Mouse (Mus musculus) liver, postnatal 0 days (tissue): ENCODE results near the gene Xpo4. TPM values are rescaled to one million over a fixed set of nuclear protein-coding genes. Genes with fewer than 3 reads are reported as not detected.
"Not testable (repeated sequence)": the region's sequence is repeated elsewhere in the genome, so short reads cannot be mapped to it uniquely, and the experiment has no call there.

Source experiments
- ATAC-seq: fragments of 200-750 bp; cut with Nextera tagmentation; 2 replicates; pipeline ENCODE4 v1.8.0; 2017; ENCODE audit warnings: mild to moderate bottlenecking, moderate library complexity
- DNase-seq: peaks from one replicate; pipeline ENCODE4 v3.0.0-alpha.2; 2016
- H3K27ac ChIP-seq: fragments of 300-500 bp; sonication (generic); 2 replicates; pipeline ENCODE4 v1.5.1; 2014; ENCODE audit warnings: antibody characterized with exemption, moderate library complexity, mild to moderate bottlenecking, low read depth
- H3K27me3 ChIP-seq: fragments of 300-500 bp; sonication (generic); 2 replicates; pipeline ENCODE4 v1.6.1; 2014; ENCODE audit warnings: low read length, control low read depth, mixed read lengths; ENCODE audit not compliant: insufficient read depth
- H3K36me3 ChIP-seq: fragments of 300-500 bp; sonication (generic); replicated peaks from 2 replicates; pipeline ENCODE4 v1.6.1; 2014; ENCODE audit warnings: mild to moderate bottlenecking, control low read depth, low read length, moderate library complexity, mixed read lengths; ENCODE audit not compliant: insufficient read depth
- H3K4me1 ChIP-seq: fragments of 300-500 bp; sonication (generic); 2 replicates; pipeline ENCODE4 v1.6.1; 2014; ENCODE audit warnings: antibody characterized with exemption, mild to moderate bottlenecking, control low read depth; ENCODE audit not compliant: insufficient read depth
- H3K4me2 ChIP-seq: fragments of 300-500 bp; sonication (generic); 2 replicates; pipeline ENCODE4 v1.6.1; 2014; ENCODE audit warnings: low read depth, mild to moderate bottlenecking, low read length, moderate library complexity, mixed read lengths
- H3K4me3 ChIP-seq: fragments of 300-500 bp; sonication (generic); 2 replicates; pipeline ENCODE4 v1.5.1; 2014; ENCODE audit warnings: low read depth, low read length
- H3K9ac ChIP-seq: fragments of 300-500 bp; sonication (generic); replicated peaks from 2 replicates; pipeline ENCODE4 v1.6.1; 2014; ENCODE audit warnings: mild to moderate bottlenecking, moderate library complexity
- H3K9me3 ChIP-seq: fragments of 300-500 bp; sonication (generic); 2 replicates; pipeline ENCODE4 v1.6.1; 2016; ENCODE audit warnings: mild to moderate bottlenecking, control low read depth, low read length, mixed read lengths
- CTCF ChIP-seq: sonication (generic); IDR thresholded peaks from 2 replicates; pipeline ENCODE4 v1.5.1; 2016; ENCODE audit warnings: antibody characterized with exemption, low read depth
- EP300 ChIP-seq: IDR thresholded peaks from 2 replicates; pipeline ENCODE4 v1.6.1; 2016; ENCODE audit warnings: antibody characterized with exemption, low read depth, mild to moderate bottlenecking
- WGBS: fragments of 180-500 bp; shearing (Covaris S2); extraction: QIAGEN DNeasy Blood & Tissue Kit; methylation state at CpG from one replicate; pipeline ENCODE4 v1.1.7; 2014; ENCODE audit not compliant: insufficient replicate concordance; 5-methylcytosine and 5-hydroxymethylcytosine counted together
- polyA plus RNA-seq: library from polyadenylated mRNA; unstranded; fragments of >200 nt; fragmentation: Nextera tagmentation; extraction: Ambion mirVana; gene quantifications from 2 replicates; pipeline ENCODE4 v1.2.1, GENCODE M21; 2015

Xpo4 gene
- polyA plus RNA-seq, 1 experiment from 2014 or later = 4.9 TPM

DNA sequence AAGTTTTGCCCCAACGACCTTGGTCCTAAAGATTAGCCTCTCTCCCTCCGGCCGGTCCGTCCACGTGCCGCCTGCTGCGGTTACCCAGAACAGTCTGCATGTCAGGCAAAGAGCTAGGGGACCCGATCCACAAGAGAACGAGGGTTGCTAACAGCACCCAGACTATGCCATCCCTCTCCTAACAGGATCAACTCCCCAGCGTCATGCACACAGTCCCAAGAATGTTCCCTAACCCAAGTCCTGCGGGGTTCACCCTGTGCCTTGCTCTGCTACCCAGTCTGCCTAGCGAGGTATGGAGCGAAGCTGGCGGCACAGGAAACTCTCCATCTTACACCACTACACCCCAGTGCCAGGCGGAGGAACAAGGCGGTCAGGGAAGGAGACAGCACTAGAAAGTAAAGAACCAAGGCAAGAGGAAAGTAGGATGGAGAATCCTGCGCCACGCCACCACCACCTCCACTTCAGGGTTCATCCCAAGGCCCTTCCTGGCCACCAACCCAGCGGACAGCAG is 864 bp downstream of the Xpo4 start:
- Histone ChIP-seq H3K4me2 (peak overlapping the region; percentile 92), H3K27ac (peak overlapping the region; percentile 89), H3K27me3 (no peaks in the 10 kb centered on the region), H3K9me3 (no peaks in the 10 kb centered on the region), H3K4me1 (peaks cover 20% of the 10 kb centered on the region), H3K36me3 (no peaks in the 10 kb centered on the region), H3K4me3 (peak overlapping the region; percentile 90), H3K9ac (peak overlapping the region; percentile 92)
- WGBS = under 1% methylated on average over 19 of the region's 19 CpGs
- TF ChIP-seq EP300 (no peak), CTCF (no peak)
- DNase-seq (peak; percentile 56), ATAC-seq (peak; percentile 54)

DNA sequence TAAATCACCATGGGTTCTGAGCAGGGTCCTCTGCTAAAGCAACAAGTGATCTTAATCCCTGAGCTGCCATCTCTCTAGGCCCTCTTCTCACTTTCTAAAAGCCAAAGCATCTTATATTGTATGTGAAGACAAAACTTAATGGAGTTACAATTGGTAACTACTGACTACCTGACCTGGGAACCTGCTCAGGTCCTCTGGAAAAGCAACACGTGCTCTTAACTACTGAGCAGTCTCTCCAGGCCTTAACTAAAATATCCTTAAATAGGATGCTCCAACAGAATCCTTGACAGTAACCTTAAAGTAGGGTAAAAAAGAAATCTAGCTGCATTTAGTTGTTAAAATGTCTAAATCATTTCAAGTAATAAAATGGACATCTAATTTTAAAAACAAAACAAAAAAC is 1.6 kb downstream of the Xpo4 start:
- no peak overlapping the region for H3K27ac ChIP-seq
- no peaks in the 10 kb centered on the region for H3K9me3 ChIP-seq
- peak overlapping the region; percentile 90 for H3K4me3 ChIP-seq
- no peaks in the 10 kb centered on the region for H3K36me3 ChIP-seq
- peaks cover 20% of the 10 kb centered on the region for H3K4me1 ChIP-seq
- H3K9ac ChIP-seq = peak overlapping the region; percentile 92
- DNase-seq (no peak), ATAC-seq (no peak)
- peak overlapping the region; percentile 92 for H3K4me2 ChIP-seq
- no peaks in the 10 kb centered on the region for H3K27me3 ChIP-seq
- 26% methylated on average over 1 of the region's 1 CpGs for WGBS
- TF ChIP-seq CTCF (no peak), EP300 (no peak)

DNA sequence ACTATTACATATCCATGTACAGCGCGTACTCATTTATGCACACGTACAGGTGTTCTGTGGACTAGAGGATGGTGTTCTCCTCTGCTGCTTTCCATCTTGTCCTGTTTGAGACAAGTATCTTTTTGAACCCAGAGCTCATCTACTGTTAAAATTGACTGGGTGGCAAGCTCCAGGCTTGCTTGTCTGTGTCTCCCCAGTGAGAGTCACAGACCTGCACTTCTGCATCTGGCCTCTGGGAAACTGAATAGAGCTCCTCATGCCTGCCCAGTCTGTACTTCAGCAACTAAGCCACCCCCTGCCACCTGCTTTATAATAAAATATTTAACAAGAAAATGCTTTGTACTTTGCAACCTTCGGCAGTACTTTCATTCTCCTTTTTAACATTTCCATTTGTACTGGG is 6.9 kb downstream of the Xpo4 start:
- no peaks in the 10 kb centered on the region for H3K9me3 ChIP-seq
- peaks cover 6% of the 10 kb centered on the region; the same call in 1 of the 2 replicates for H3K4me1 ChIP-seq
- no peak overlapping the region for H3K4me3 ChIP-seq
- 90% methylated on average over 4 of the region's 4 CpGs for WGBS
- H3K36me3 ChIP-seq = 0 out of 2 replicates have a peak, but pooled peaks cover 2% of the 10 kb centered on the region
- DNase-seq (no peak), ATAC-seq (no peak)
- no peak for TF ChIP-seq CTCF
- no peak for TF ChIP-seq EP300
- H3K27me3 ChIP-seq = no peaks in the 10 kb centered on the region
- no peak overlapping the region for H3K27ac ChIP-seq
- no peak overlapping the region for H3K4me2 ChIP-seq
- no peak overlapping the region for H3K9ac ChIP-seq

DNA sequence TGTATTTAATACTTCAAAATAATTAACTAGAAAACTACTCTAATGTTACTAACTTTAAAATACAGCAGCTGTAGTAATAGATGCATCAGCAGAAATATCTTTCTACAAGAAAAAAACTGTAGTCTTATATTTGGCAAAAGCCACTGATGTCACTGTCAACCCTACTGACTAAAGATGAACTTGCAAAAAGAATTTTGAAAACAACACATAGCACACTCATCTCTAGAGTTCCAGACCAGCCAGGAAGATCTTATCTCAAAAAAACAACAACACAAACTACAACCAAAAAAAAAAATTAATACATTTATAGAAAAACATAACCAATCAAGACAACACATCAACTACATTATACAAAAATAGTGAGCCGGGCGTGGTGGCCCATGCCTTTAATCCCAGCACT is 7.7 kb downstream of the Xpo4 start:
- H3K4me3 ChIP-seq = no peak overlapping the region
- no peak overlapping the region for H3K27ac ChIP-seq
- no peaks in the 10 kb centered on the region for H3K9me3 ChIP-seq
- 91% methylated on average over 2 of the region's 2 CpGs for WGBS
- ATAC-seq (no peak), DNase-seq (no peak)
- H3K4me1 ChIP-seq = 0 out of 2 replicates have a peak, but pooled peaks cover 3% of the 10 kb centered on the region
- TF ChIP-seq CTCF = no peak
- TF ChIP-seq EP300 = no peak
- H3K27me3 ChIP-seq = no peaks in the 10 kb centered on the region
- H3K9ac ChIP-seq = no peak overlapping the region
- 0 out of 2 replicates have a peak, but pooled peaks cover 2% of the 10 kb centered on the region for H3K36me3 ChIP-seq
- H3K4me2 ChIP-seq = no peak overlapping the region

DNA sequence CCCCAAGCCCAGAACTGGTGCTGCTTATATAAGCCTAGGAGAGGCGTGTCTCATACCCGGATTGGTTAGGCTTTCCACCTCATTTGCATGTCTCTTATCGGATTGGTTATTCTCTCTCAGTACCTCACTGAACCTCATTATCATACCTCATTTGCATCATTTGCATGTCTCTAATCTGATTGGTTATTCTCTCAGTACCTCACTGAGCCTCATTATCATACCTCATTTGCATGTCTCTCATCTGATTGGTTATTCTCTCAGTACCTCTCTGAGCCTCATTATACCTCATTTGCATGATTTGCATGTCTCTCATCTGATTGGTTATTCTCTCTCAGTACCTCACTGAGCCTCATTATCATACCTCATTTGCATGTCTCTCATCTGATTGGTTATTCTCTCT is 8.7 kb downstream of the Xpo4 start:
- H3K4me3 ChIP-seq, H3K36me3 ChIP-seq, H3K27ac ChIP-seq, H3K9me3 ChIP-seq, H3K27me3 ChIP-seq, H3K4me2 ChIP-seq, H3K4me1 ChIP-seq, DNase-seq, H3K9ac ChIP-seq: not testable (repeated sequence)
- whole genome bisulfite sequencing = 99% methylated on average over 3 of the region's 3 CpGs
- ATAC-seq = peak; percentile 87

DNA sequence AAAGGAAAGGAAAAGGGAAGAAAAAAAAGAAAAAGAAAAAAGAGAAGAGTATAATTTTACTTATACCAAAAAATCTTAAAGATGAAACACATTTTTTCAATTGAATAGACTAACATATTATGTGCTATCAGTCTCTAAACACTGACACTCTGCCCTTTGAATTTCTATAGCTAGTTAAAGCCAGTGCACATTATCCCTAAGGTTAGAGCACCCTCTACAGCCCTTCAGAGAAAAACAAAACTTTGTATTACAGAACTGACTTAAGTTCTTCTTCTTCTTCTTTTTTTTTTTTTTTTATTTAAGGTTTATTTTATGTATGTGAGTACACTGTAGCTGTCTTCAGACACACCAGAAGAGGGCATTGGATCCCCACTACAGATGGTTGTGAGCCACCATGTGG is 15.7 kb downstream of the Xpo4 start:
- Histone ChIP-seq H3K4me3 (no peak overlapping the region), H3K4me1 (no peaks in the 10 kb centered on the region), H3K27me3 (no peaks in the 10 kb centered on the region), H3K36me3 (peaks cover 8% of the 10 kb centered on the region; the same call in 1 of the 2 replicates), H3K4me2 (no peak overlapping the region), H3K9ac (no peak overlapping the region), H3K27ac (no peak overlapping the region), H3K9me3 (no peaks in the 10 kb centered on the region)
- no peak for ATAC-seq
- no peak for DNase-seq
- TF ChIP-seq CTCF = peak; percentile 29
- no peak for TF ChIP-seq EP300

DNA sequence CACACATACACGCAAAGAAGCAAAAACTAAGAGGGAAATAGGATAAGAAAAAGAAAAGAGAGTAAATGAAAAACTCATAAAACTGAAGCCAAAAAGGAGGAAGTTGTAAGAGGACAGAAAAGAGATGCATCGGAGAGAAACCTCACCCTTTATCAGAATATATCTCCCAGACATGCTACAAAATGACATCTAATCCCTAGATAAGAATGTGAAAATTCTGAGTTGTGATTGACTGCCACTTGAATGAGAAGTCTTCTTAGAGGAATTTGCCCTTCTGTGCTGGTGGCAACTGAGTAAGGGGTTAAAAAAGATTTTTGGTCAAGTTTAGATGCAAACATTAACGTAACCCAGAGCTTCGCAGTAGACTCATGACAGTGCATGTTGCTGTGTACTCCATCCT is 19.1 kb downstream of the Xpo4 start:
- Histone ChIP-seq H3K27me3 (no peaks in the 10 kb centered on the region), H3K36me3 (peaks cover 18% of the 10 kb centered on the region), H3K9ac (no peak overlapping the region), H3K4me2 (no peak overlapping the region), H3K4me1 (no peaks in the 10 kb centered on the region), H3K4me3 (no peak overlapping the region), H3K9me3 (no peaks in the 10 kb centered on the region), H3K27ac (no peak overlapping the region)
- DNase-seq (no peak), ATAC-seq (no peak)
- no peak for TF ChIP-seq CTCF
- no peak for TF ChIP-seq EP300
- 75% methylated on average over 4 of the region's 4 CpGs for whole genome bisulfite sequencing
